Mouse (Mus musculus): ENCODE data around the gene Adrb1. TPM values are rescaled to one million over a fixed set of nuclear protein-coding genes. Genes with fewer than 3 reads are reported as not detected.
"Not testable (repeated sequence)": the region's sequence is repeated elsewhere in the genome, so short reads cannot be mapped to it uniquely, and the experiment has no call there.

Adrb1 gene
- total RNA-seq, 4 experiments from 2014 or later, result 1.5 to 3.1 (median 2.4) TPM

GRCm38 (mm10) chr19:56750709-56751108 is 28.7 kb downstream of the Adrb1 start:
- no peak for DNase-seq

GRCm38 (mm10) chr19:56754456-56754855 is 32.5 kb downstream of the Adrb1 start:
- not testable (repeated sequence) for DNase-seq

- DNase-seq, result no peak
Observed at GRCm38 (mm10) chr19:56756412-56756811, 34.4 kb downstream of the Adrb1 start.

- no peak for DNase-seq
Observed at GRCm38 (mm10) chr19:56758311-56758710, 36.3 kb downstream of the Adrb1 start.

- DNase-seq, result no peak
Observed at GRCm38 (mm10) chr19:56759740-56760139, 37.7 kb downstream of the Adrb1 start.

GRCm38 (mm10) chr19:56760306-56760940 is 38.4 kb downstream of the Adrb1 start:
- peak; percentile 75 for DNase-seq

GRCm38 (mm10) chr19:56761096-56761495 is 39.1 kb downstream of the Adrb1 start:
- DNase-seq, result no peak

- DNase-seq, result no peak
Observed at GRCm38 (mm10) chr19:56761727-56762126, 39.7 kb downstream of the Adrb1 start.

GRCm38 (mm10) chr19:56762686-56763085 is 40.7 kb downstream of the Adrb1 start:
- no peak for DNase-seq

- no peak for DNase-seq
Observed at GRCm38 (mm10) chr19:56769024-56769423, 47.0 kb downstream of the Adrb1 start.

- DNase-seq, result no peak
Observed at GRCm38 (mm10) chr19:56772158-56772557, 50.2 kb downstream of the Adrb1 start.

GRCm38 (mm10) chr19:56773393-56773971 is 51.5 kb downstream of the Adrb1 start:
- DNase-seq, result no peak

GRCm38 (mm10) chr19:56774408-56774962 is 52.5 kb downstream of the Adrb1 start:
- DNase-seq, result no peak

GRCm38 (mm10) chr19:56774971-56775892 is 53.2 kb downstream of the Adrb1 start:
- DNase-seq, result no peak

GRCm38 (mm10) chr19:56775893-56776718 is 54.1 kb downstream of the Adrb1 start:
- no peak for DNase-seq

GRCm38 (mm10) chr19:56776719-56777382 is 54.9 kb downstream of the Adrb1 start:
- peak; percentile 36 for DNase-seq

GRCm38 (mm10) chr19:56778532-56778931 is 56.5 kb downstream of the Adrb1 start:
- not testable (repeated sequence) for DNase-seq

All from adrenal gland, adult 8-10 months (tissue).